Mouse (Mus musculus) CH12.LX (cell line): ENCODE data around the gene Ubb.

Experiments
- BHLHE40 ChIP-seq: IDR thresholded peaks from 2 replicates; pipeline ENCODE4 v1.6.1; 2011; ENCODE audit warnings: mild to moderate bottlenecking, low read depth, low read length, improper control_type of control experiment
- CHD2 ChIP-seq: IDR thresholded peaks from 2 replicates; pipeline ENCODE4 v1.6.1; 2011; ENCODE audit warnings: low read length, improper control_type of control experiment
- CTCF ChIP-seq, 2 experiments: IDR thresholded peaks in 1 of 2; conservative IDR thresholded peaks in 1 of 2; 2 replicates each; pipeline ENCODE4 v1.5.1; 2011 to 2012; ENCODE audit warnings: low read depth in 2 of 2, low read length in 2 of 2, improper control_type of control experiment in 1 of 2, inconsistent platforms in 1 of 2, mild to moderate bottlenecking in 1 of 2, moderate library complexity in 1 of 2
- EP300 ChIP-seq: IDR thresholded peaks from 2 replicates; pipeline ENCODE4 v1.6.1; 2011; ENCODE audit warnings: low read length, improper control_type of control experiment
- GABPA ChIP-seq: IDR thresholded peaks from 2 replicates; pipeline ENCODE4 v1.6.1; 2012; ENCODE audit warnings: low read depth, low read length, improper control_type of control experiment, inconsistent platforms; ENCODE audit not compliant: insufficient replicate concordance
- IRF4 ChIP-seq: IDR thresholded peaks from 2 replicates; pipeline ENCODE4 v1.6.1; 2014; ENCODE audit warnings: low read depth, mild to moderate bottlenecking, inconsistent platforms, low read length, improper control_type of control experiment
- MAFK ChIP-seq: IDR thresholded peaks from 2 replicates; pipeline ENCODE4 v1.6.1; 2011; ENCODE audit warnings: low read length, improper control_type of control experiment; ENCODE audit not compliant: insufficient replicate concordance
- NELFE ChIP-seq: IDR thresholded peaks from 2 replicates; pipeline ENCODE4 v1.6.1; 2011; ENCODE audit warnings: low read depth, low read length, improper control_type of control experiment
- POLR2A ChIP-seq: IDR thresholded peaks from 2 replicates; pipeline ENCODE4 v1.6.1; 2011; ENCODE audit warnings: low read depth, mild to moderate bottlenecking, improper control_type of control experiment, low read length
- POLR2AphosphoS2 ChIP-seq: IDR thresholded peaks from 2 replicates; pipeline ENCODE4 v1.6.1; 2011; ENCODE audit warnings: low read depth, low read length, improper control_type of control experiment
- UBTF ChIP-seq: IDR thresholded peaks from 2 replicates; pipeline ENCODE4 v1.6.1; 2012; ENCODE audit warnings: low read depth, mild to moderate bottlenecking, inconsistent platforms, low read length, improper control_type of control experiment, moderate library complexity
- ZNF384 ChIP-seq: IDR thresholded peaks from 2 replicates; pipeline ENCODE4 v1.6.1; 2012; ENCODE audit warnings: low read depth, low read length, improper control_type of control experiment, inconsistent platforms

- TF ChIP-seq BHLHE40 (no peak), UBTF (0 out of 2 replicates have a peak, but pooled peaks have one; percentile 20), POLR2A (peak; percentile 41), MAFK (no peak), NELFE (no peak; the same call in 1 of the 2 replicates), CTCF (conservative IDR thresholded peaks at IDR 0.05 in 1 of 2, IDR thresholded peaks at IDR 0.05 in 1 of 2; ENCODE audit: low read depth in 2 of 2, low read length in 2 of 2) (no peak), CHD2 (0 out of 2 replicates have a peak, but pooled peaks have one; percentile 3), IRF4 (no peak), ZNF384 (no peak), GABPA (no peak), POLR2AphosphoS2 (no peak; the same call in 1 of the 2 replicates), EP300 (peak; percentile 7; the same call in 1 of the 2 replicates)
Observed at GRCm38 (mm10) chr11:62575659-62576438, 24.9 kb downstream of the Ubb start.
